Mouse (Mus musculus): Measurements from ENCODE around the gene Wfdc6b.

- TF ChIP-seq CTCF (IDR thresholded peaks at IDR 0.05; ENCODE audit: borderline replicate concordance, insufficient read depth, low read depth, low read length) = no peak
- no peak for TF ChIP-seq POLR2A (IDR thresholded peaks at IDR 0.05; ENCODE audit: borderline replicate concordance, insufficient read depth, low read length)
Measured at GRCm38 (mm10) chr2:164635266-164635665, 21.9 kb downstream of the Wfdc6b start.
